Mouse (Mus musculus): ENCODE results near the gene Atp5h. TPM values are rescaled to one million over a fixed set of nuclear protein-coding genes. Genes with fewer than 3 reads are reported as not detected.

Atp5h gene
- total RNA-seq, 1 experiment = 342 TPM

DNA sequence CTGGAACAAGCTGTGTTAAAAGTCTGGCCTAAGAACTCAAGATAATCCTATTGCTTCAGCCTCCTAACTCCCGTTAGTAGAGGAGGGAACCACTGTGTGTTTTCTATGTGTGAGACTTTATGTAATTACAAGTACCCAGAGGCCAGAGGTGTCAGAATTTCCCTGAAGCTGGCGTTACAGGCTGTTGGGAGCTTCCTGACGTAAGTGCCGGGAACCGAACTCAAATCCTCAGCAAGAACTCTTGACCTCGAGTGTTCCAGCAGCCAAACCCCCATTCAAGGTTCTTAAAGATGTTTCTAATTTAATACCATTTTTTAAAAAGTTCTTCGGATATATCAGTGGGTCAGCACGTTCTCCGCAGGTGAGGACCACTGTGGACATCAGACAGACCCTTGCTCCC is 38.5 kb downstream of the Atp5h start:
- Histone ChIP-seq H3K4me1 (ENCODE audit: control insufficient read depth in 2 of 2, insufficient read depth in 2 of 2, low read length in 2 of 2, poor library complexity in 1 of 2) (peaks cover 0 to 19% of the 10 kb centered on the region in 2 experiments; a peak in 2 of 4 replicates), H3K36me3 (ENCODE audit: control insufficient read depth, insufficient read depth, low read length, poor library complexity, severe bottlenecking) (no peaks in the 10 kb centered on the region), H3K9me3 (ENCODE audit: control insufficient read depth, insufficient read depth, low read depth, low read length) (no peaks in the 10 kb centered on the region), H3K9ac (ENCODE audit: insufficient read depth, low read depth, low read length, poor library complexity, severe bottlenecking) (no peak overlapping the region), H3K4me3 (ENCODE audit: insufficient read depth in 1 of 2, low read depth in 1 of 2, low read length in 2 of 2, poor library complexity in 1 of 2, severe bottlenecking in 1 of 2) (peak overlapping the region in 1 of 2 experiments; percentile 89; a peak in 2 of 4 replicates), H3K27ac (ENCODE audit: insufficient read depth, low read depth, low read length, poor library complexity, severe bottlenecking) (no peak overlapping the region)
- in situ Hi-C loops (cut with MboI; ENCODE audit: low sequenced_read_pairs in 2 of 2, unreplicated experiment in 2 of 2) = no loop called here
- no peak for DNase-seq (ENCODE audit: low read depth, low spot score)
- TF ChIP-seq MAFK (IDR thresholded peaks at IDR 0.05; ENCODE audit: insufficient read depth, low read depth, low read length) (no peak), ZNF384 (IDR thresholded peaks at IDR 0.05; ENCODE audit: low read depth, low read length) (no peak), CHD2 (IDR thresholded peaks at IDR 0.05; ENCODE audit: low read depth, low read length) (no peak), HCFC1 (IDR thresholded peaks at IDR 0.05; ENCODE audit: borderline replicate concordance, insufficient read depth, low read length) (no peak), ZC3H11A (IDR thresholded peaks at IDR 0.05; ENCODE audit: borderline replicate concordance, low read depth, low read length) (no peak)

- Histone ChIP-seq H3K9me3 (ENCODE audit: control insufficient read depth, insufficient read depth, low read depth, low read length) (no peaks in the 10 kb centered on the region), H3K36me3 (ENCODE audit: control insufficient read depth, insufficient read depth, low read length, poor library complexity, severe bottlenecking) (no peaks in the 10 kb centered on the region), H3K9ac (ENCODE audit: insufficient read depth, low read depth, low read length, poor library complexity, severe bottlenecking) (no peak overlapping the region), H3K4me1 (ENCODE audit: control insufficient read depth in 2 of 2, insufficient read depth in 2 of 2, low read length in 2 of 2, poor library complexity in 1 of 2) (peaks cover 0 to 2% of the 10 kb centered on the region in 2 experiments; a peak in 1 of 4 replicates), H3K27ac (ENCODE audit: insufficient read depth, low read depth, low read length, poor library complexity, severe bottlenecking) (no peak overlapping the region), H3K4me3 (ENCODE audit: insufficient read depth in 1 of 2, low read depth in 1 of 2, low read length in 2 of 2, poor library complexity in 1 of 2, severe bottlenecking in 1 of 2) (no peak overlapping the region)
- in situ Hi-C loops (cut with MboI; ENCODE audit: low sequenced_read_pairs in 2 of 2, unreplicated experiment in 2 of 2) = no loop called here
- no peak for DNase-seq (ENCODE audit: low read depth, low spot score)
- no peak for TF ChIP-seq ZC3H11A (IDR thresholded peaks at IDR 0.05; ENCODE audit: borderline replicate concordance, low read depth, low read length)
Observed at GRCm38 (mm10) chr11:115377854-115378253, 41.9 kb downstream of the Atp5h start.

- Histone ChIP-seq H3K27ac (ENCODE audit: insufficient read depth, low read depth, low read length, poor library complexity, severe bottlenecking) (no peak overlapping the region), H3K9me3 (ENCODE audit: control insufficient read depth, insufficient read depth, low read depth, low read length) (no peaks in the 10 kb centered on the region), H3K4me1 (ENCODE audit: control insufficient read depth in 2 of 2, insufficient read depth in 2 of 2, low read length in 2 of 2, poor library complexity in 1 of 2) (peaks cover 0 to 2% of the 10 kb centered on the region in 2 experiments; a peak in 1 of 4 replicates), H3K36me3 (ENCODE audit: control insufficient read depth, insufficient read depth, low read length, poor library complexity, severe bottlenecking) (no peaks in the 10 kb centered on the region), H3K4me3 (ENCODE audit: insufficient read depth in 1 of 2, low read depth in 1 of 2, low read length in 2 of 2, poor library complexity in 1 of 2, severe bottlenecking in 1 of 2) (no peak overlapping the region), H3K9ac (ENCODE audit: insufficient read depth, low read depth, low read length, poor library complexity, severe bottlenecking) (no peak overlapping the region)
- DNase-seq (ENCODE audit: low read depth, low spot score) = no peak
- in situ Hi-C loops (cut with MboI; ENCODE audit: low sequenced_read_pairs in 2 of 2, unreplicated experiment in 2 of 2) = no loop called here
- no peak for TF ChIP-seq ZNF384 (IDR thresholded peaks at IDR 0.05; ENCODE audit: low read depth, low read length)
- no peak for TF ChIP-seq ZC3H11A (IDR thresholded peaks at IDR 0.05; ENCODE audit: borderline replicate concordance, low read depth, low read length)
- no peak for TF ChIP-seq CHD2 (IDR thresholded peaks at IDR 0.05; ENCODE audit: low read depth, low read length)
- no peak for TF ChIP-seq MAFK (IDR thresholded peaks at IDR 0.05; ENCODE audit: insufficient read depth, low read depth, low read length)
- TF ChIP-seq HCFC1 (IDR thresholded peaks at IDR 0.05; ENCODE audit: borderline replicate concordance, insufficient read depth, low read length) = no peak
Observed at GRCm38 (mm10) chr11:115377254-115377653, 42.5 kb downstream of the Atp5h start.

DNA sequence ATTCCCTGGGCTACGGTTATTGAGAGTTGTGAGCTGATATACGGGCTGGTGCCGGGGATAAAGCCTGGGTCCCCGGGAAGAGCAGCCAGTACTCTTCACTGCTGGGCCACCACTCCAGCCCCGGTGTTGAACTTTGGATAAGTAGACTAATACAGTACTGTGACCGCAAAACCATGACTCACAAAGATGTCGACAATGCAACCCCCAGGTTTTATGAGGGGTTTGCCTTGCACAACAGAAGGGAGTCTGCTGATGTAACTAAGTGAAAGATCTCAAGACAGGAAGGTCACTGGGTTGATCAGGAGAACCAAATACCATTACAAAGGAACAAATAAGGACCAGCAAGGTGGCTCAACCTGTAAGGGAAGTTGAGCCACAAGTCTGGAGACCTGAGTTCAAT is 43.0 kb downstream of the Atp5h start:
- in situ Hi-C loops (cut with MboI; ENCODE audit: low sequenced_read_pairs in 2 of 2, unreplicated experiment in 2 of 2) = no loop called here
- Histone ChIP-seq H3K9me3 (ENCODE audit: control insufficient read depth, insufficient read depth, low read depth, low read length) (no peaks in the 10 kb centered on the region), H3K4me3 (ENCODE audit: insufficient read depth in 1 of 2, low read depth in 1 of 2, low read length in 2 of 2, poor library complexity in 1 of 2, severe bottlenecking in 1 of 2) (no peak overlapping the region), H3K4me1 (ENCODE audit: control insufficient read depth in 2 of 2, insufficient read depth in 2 of 2, low read length in 2 of 2, poor library complexity in 1 of 2) (peaks cover 0 to 2% of the 10 kb centered on the region in 2 experiments; a peak in 1 of 4 replicates), H3K27ac (ENCODE audit: insufficient read depth, low read depth, low read length, poor library complexity, severe bottlenecking) (no peak overlapping the region), H3K36me3 (ENCODE audit: control insufficient read depth, insufficient read depth, low read length, poor library complexity, severe bottlenecking) (no peaks in the 10 kb centered on the region), H3K9ac (ENCODE audit: insufficient read depth, low read depth, low read length, poor library complexity, severe bottlenecking) (no peak overlapping the region)
- no peak for TF ChIP-seq ZC3H11A (IDR thresholded peaks at IDR 0.05; ENCODE audit: borderline replicate concordance, low read depth, low read length)
- DNase-seq (ENCODE audit: low read depth, low spot score) = no peak

- TF ChIP-seq HCFC1 (IDR thresholded peaks at IDR 0.05; ENCODE audit: borderline replicate concordance, insufficient read depth, low read length) = no peak
- TF ChIP-seq ZNF384 (IDR thresholded peaks at IDR 0.05; ENCODE audit: low read depth, low read length) = no peak
- no peak for TF ChIP-seq ZC3H11A (IDR thresholded peaks at IDR 0.05; ENCODE audit: borderline replicate concordance, low read depth, low read length)
- TF ChIP-seq CHD2 (IDR thresholded peaks at IDR 0.05; ENCODE audit: low read depth, low read length) = no peak
- no peak for TF ChIP-seq MAFK (IDR thresholded peaks at IDR 0.05; ENCODE audit: insufficient read depth, low read depth, low read length)
- DNase-seq (ENCODE audit: low read depth, low spot score) = no peak
- Histone ChIP-seq H3K9ac (ENCODE audit: insufficient read depth, low read depth, low read length, poor library complexity, severe bottlenecking) (no peak overlapping the region), H3K4me1 (ENCODE audit: control insufficient read depth in 2 of 2, insufficient read depth in 2 of 2, low read length in 2 of 2, poor library complexity in 1 of 2) (peaks cover 0 to 2% of the 10 kb centered on the region in 2 experiments; a peak in 1 of 4 replicates), H3K9me3 (ENCODE audit: control insufficient read depth, insufficient read depth, low read depth, low read length) (no peaks in the 10 kb centered on the region), H3K4me3 (ENCODE audit: insufficient read depth in 1 of 2, low read depth in 1 of 2, low read length in 2 of 2, poor library complexity in 1 of 2, severe bottlenecking in 1 of 2) (no peak overlapping the region), H3K36me3 (ENCODE audit: control insufficient read depth, insufficient read depth, low read length, poor library complexity, severe bottlenecking) (no peaks in the 10 kb centered on the region), H3K27ac (ENCODE audit: insufficient read depth, low read depth, low read length, poor library complexity, severe bottlenecking) (no peak overlapping the region)
- in situ Hi-C loops (cut with MboI; ENCODE audit: low sequenced_read_pairs in 2 of 2, unreplicated experiment in 2 of 2) = no loop called here
Observed at GRCm38 (mm10) chr11:115374695-115375425, 44.9 kb downstream of the Atp5h start.

Data from ES-E14 (cell line).